ENCODE assay signal across 15 mouse cellular contexts in genomic region chr8:105981146-105981545, GRCm38 (mm10). TPM values are rescaled to one million over a fixed set of nuclear protein-coding genes. Genes with fewer than 3 reads are reported as not detected.
"Had no signal": no experiment of that assay in that cellular context is flagged by ENCODE, and none has a peak within 500 bp of the region (broad histone marks: within the 10 kb centered on the region; RNA-seq: fewer than 3 reads in every experiment).

No protein-coding gene starts in this region.

- H3K27me3 ChIP-seq: kidney, embryonic 15.5 days; lung, embryonic 15.5 days; midbrain, embryonic 13.5 days; stomach, embryonic 15.5 days had no signal

- H3K4me2 ChIP-seq: kidney, embryonic 15.5 days; lung, embryonic 15.5 days; midbrain, embryonic 13.5 days; stomach, embryonic 15.5 days had no signal

- H3K9me3 ChIP-seq: kidney, embryonic 15.5 days; limb, embryonic 10.5 days; lung, embryonic 15.5 days; midbrain, embryonic 13.5 days; stomach, embryonic 15.5 days had no signal

- H3K4me1 ChIP-seq: kidney, embryonic 15.5 days; limb, embryonic 10.5 days; midbrain, embryonic 13.5 days; stomach, embryonic 15.5 days had no signal

- H3K4me3 ChIP-seq: kidney, embryonic 15.5 days; limb, embryonic 10.5 days; lung, embryonic 15.5 days; midbrain, embryonic 13.5 days; stomach, embryonic 15.5 days had no signal

- ATAC-seq: midbrain, embryonic 13.5 days had no signal

- H3K27ac ChIP-seq: kidney, embryonic 15.5 days; limb, embryonic 10.5 days; lung, embryonic 15.5 days; midbrain, embryonic 13.5 days; stomach, embryonic 15.5 days had no signal

- H3K9ac ChIP-seq: kidney, embryonic 15.5 days; lung, embryonic 15.5 days; midbrain, embryonic 13.5 days; stomach, embryonic 15.5 days had no signal

- H3K36me3 ChIP-seq: kidney, embryonic 15.5 days; limb, embryonic 10.5 days; lung, embryonic 15.5 days; midbrain, embryonic 13.5 days; stomach, embryonic 15.5 days had no signal

- DNase-seq: kidney, adult 18-20 months; layer of hippocampus, adult 9-11 months; right cerebral cortex, postnatal 14 days; thymus, postnatal 4 days had no signal

RNA-seq across cellular contexts. Expression of gene Dpep3, which starts 1.9 kb away (rescaled TPM):
- total RNA-seq: left cerebral cortex, postnatal 14 days; megakaryocyte progenitor cell, adult 5-6 weeks; midbrain, postnatal 0 days had no signal
- polyA plus RNA-seq: kidney, embryonic 15.5 days; limb, embryonic 10.5 days; liver, embryonic 16.5 days; lung, embryonic 15.5 days; midbrain, embryonic 13.5 days; midbrain, postnatal 0 days; neural tube, embryonic 14.5 days; stomach, embryonic 15.5 days had no signal

RNA-seq across cellular contexts. Expression of gene Dpep2nb, which starts 24.6 kb away (rescaled TPM):
- total RNA-seq: left cerebral cortex, postnatal 14 days; megakaryocyte progenitor cell, adult 5-6 weeks; midbrain, postnatal 0 days had no signal
- polyA plus RNA-seq: limb, embryonic 10.5 days; liver, embryonic 16.5 days; lung, embryonic 15.5 days; midbrain, embryonic 13.5 days; midbrain, postnatal 0 days; spleen, adult 2 months; stomach, embryonic 15.5 days had no signal
